Mouse (Mus musculus): ENCODE data around the gene Vps26b.

Vps26b gene

DNA sequence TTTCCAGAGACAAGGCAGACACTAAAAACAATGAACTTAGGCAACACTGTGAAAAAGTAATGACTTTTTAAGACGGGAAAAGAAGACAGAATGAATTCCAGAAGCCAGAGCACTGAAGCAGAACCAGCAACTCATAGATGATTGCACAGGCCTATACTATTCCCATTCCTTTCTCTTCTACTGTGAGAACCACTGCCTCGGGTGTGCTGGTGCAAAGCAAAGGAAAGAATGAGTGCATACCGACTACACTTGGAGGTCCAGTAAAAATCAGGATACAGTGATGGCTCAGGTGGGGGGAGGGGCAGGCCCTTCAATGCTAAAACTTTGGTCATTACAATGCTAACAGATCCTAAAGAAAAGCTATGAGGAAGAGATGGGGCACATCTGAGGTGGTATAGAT is 36.0 kb downstream of the Vps26b start:
- no peak for DNase-seq (ENCODE audit: low spot score in 2 of 2)

DNA sequence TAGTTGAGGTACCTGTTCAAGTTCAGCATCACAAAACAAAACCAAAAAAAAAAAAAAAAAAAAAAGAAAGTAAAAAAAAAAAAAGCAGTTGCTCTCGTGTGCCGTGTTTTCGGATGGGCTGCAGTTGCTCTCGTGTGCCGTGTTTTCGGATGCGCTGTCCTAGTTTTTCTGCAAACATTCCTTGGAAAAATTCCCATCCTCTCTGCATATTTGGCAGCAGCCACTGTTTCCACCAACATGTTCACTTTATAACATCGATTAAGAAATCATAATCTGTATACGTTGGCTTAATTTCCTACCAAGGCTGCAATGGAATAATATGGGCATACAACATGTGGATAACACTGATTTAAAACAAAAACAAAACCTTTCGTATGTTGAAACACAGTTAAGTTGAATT is 36.7 kb downstream of the Vps26b start:
- no peak for DNase-seq (ENCODE audit: low spot score in 2 of 2)

DNA sequence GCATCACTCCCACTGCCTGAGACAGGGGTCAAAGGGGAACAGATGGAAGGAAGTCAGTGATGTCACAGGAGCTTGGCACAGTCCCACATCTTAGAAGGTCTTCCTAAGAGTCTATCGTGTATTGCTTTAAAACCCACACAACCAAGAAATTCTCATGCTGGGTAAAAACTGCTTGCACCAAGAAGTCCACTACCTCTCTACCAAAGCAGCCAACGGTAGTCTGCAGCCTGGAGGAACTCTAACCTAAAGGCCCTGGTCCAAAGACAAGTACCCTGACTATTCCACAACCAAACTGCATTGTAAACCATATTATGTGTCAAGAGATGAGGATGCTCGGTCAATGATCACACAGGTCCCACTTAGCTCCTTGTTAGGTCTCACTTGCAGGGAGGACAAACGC is 39.7 kb downstream of the Vps26b start:
- DNase-seq (ENCODE audit: low spot score in 2 of 2), result no peak

DNA sequence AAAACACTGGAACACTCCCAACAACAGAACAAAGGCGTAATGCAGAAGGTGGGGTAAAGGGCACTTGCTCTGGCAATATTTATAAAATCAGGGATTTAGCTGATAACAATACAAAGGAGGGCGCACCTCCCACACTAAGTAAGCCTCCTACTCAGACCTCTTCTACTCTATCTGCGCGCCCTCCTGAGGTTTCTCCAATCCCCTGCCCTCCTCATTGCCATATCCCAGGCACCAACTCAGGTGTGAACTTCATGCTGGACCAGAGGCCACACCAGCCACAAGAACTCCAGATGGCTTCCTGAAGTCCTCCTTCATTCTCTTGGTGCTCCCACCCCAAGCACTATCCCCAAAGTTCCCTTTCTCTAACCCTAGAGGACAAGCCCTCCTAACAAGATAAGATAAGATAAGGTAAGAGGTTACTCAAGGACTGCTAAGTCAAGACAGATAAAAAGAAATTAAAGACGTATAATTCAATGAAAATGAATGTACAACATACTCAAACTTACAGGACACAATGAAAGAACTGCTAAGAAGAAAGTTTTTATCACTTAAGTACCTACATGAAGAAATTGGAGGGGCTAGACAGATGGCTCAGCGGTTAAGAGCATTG is 44.1 kb downstream of the Vps26b start:
- no peak for DNase-seq (ENCODE audit: low spot score in 2 of 2)

DNA sequence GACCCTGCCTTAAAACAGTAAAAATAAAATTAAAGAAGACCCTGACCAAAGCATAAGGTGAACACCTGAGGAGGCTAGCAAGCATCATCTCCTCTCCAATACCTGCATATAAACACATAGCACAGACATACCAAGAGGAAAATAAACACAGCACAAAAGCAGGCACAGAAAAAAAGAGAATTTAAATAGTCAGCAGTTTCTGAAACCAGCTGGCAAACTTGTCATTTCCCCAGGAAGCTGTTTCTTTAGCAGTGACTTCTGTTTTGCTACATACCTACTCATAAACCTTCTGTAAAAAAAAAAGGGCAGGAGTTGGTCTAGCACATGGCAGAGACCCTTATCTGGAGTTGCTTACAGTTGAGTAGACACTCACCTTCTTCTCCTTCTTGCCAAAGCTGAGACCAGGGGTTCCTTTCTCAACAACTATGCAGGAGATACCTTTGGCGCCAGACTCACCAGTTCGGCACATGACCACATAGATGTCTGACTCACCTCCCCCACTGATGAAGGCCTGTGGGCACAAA is 44.7 kb downstream of the Vps26b start:
- no peak for DNase-seq (ENCODE audit: low spot score in 2 of 2)

DNA sequence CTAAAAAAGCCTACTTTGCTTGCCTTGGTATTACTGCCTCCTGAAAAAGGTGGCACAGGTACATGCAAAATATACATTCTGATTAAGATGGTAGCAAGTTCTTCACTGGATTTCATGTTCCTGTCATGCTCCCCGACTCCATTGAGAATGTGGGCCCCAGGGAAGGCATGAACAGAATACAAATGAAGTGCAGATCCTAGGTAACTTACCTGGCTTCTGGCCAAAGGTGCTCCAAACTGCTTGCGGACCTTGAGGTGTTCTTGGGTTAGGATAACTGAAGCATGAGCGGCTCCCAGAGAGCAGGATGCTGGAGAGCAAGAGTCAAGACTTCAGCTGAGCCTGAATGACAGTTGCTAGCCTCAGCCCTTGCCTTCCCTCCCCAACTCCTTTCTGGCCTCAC is 51.1 kb downstream of the Vps26b start:
- DNase-seq (ENCODE audit: low spot score in 2 of 2), result no peak

DNA sequence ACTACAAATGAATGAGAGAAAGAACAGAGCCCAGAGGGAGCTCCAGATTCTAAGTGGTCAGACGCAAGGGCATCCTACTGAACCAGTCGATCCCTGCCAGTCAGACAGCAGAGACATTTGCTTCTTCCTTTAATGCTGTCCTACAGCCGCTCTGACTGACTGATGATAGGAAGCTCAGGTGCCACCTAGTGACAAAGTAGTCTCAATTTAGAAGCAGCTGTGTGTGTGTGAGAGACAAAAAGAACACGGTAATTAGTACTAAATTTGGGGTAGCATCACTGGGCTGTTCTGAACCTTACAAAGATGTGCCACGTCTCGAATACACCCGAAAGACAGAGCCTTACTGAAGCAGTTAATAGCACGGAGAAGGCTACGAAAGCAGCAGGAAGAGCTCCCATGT is 52.1 kb downstream of the Vps26b start:
- DNase-seq (ENCODE audit: low spot score in 2 of 2), result peak in 1 of 2 experiments; percentile 21

All from frontal cortex, postnatal 36 days (tissue).